Mouse (Mus musculus): Measurements from ENCODE around the gene Gucy2g.
"Not testable (repeated sequence)": the region's sequence is repeated elsewhere in the genome, so short reads cannot be mapped to it uniquely, and the experiment has no call there.

Gucy2g gene

DNA sequence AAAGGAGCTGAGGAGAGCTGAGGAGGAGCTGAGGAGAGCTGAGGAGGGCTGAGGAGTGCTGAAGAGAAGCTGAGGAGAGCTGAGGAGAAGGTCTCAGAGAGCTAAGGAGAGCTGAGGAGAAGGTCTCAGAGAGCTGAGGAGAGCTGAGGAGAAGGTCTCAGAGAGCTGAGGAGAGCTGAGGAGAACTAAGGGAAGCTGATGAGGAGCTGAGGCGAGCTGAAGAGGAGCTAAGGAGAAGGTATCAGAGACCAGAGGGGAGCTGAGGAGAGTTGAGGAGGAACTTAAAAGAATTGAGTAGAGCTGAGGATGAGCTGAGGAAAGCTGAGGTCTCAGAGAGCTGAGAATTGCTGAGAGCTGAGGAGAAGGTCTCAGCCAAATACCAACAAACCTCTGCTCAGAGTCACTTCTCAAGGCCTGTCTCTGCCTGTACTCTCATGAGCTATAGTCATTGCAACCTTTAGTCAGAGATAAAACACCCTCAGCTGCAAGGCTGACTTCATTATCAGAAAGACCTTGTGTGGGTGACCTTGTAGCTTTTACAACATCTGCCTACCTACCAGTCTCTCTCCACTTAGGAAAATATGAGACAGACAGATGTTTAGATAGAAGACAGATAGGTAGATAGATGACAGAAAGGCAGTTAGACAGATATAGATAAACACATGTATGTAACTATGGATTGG is 75.7 kb downstream of the Gucy2g start:
- no peak for DNase-seq (ENCODE audit: low read depth, low spot score)

GRCm38 (mm10) chr19:55164162-55164561 is 76.9 kb downstream of the Gucy2g start:
- no peak for DNase-seq (ENCODE audit: low read depth, low spot score)

DNA sequence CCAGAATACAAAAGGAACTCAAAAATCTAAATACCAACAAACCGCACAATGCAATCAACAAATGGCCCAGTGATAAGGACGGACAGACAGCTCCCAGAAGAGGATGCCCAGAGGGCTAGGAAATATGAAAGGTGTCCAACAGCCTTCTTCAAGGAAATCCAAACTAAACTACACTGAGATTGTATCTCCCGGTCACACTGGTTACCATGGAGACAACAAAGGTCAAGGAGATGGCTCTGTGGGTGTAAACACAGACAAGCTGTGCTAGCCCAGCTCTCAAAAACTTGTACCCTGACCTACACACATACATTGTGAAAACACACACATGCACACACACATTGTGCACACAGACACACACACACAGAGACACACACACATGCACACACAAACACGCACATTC is 78.8 kb downstream of the Gucy2g start:
- no peak for DNase-seq (ENCODE audit: low read depth, low spot score)

- no peak for DNase-seq (ENCODE audit: low read depth, low spot score)
Measured at GRCm38 (mm10) chr19:55159826-55160225, 81.2 kb downstream of the Gucy2g start.

GRCm38 (mm10) chr19:55158606-55159005 is 82.4 kb downstream of the Gucy2g start:
- no peak for DNase-seq (ENCODE audit: low read depth, low spot score)

DNA sequence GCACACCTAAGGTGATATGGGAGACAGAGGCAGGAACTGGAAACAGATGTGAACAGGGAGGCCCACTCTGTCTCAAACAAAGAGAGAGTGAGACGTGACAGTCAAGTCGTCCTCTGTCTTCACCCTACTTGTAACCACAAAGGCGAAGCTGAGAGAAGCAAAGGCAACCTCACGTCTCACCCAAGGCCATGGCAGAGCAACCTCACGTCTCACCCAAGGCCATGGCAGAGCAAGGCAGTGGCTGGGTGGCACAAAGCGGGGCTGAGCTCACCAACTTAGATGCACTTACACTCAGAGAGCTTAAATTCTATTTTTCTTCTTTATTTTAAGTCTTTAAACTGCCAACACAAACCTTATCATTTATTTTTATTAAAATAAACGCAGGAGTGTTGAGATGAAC is 84.0 kb downstream of the Gucy2g start:
- no peak for DNase-seq (ENCODE audit: low read depth, low spot score)

- DNase-seq (ENCODE audit: low read depth, low spot score): no peak
Measured at GRCm38 (mm10) chr19:55152983-55153382, 88.1 kb downstream of the Gucy2g start.

DNA sequence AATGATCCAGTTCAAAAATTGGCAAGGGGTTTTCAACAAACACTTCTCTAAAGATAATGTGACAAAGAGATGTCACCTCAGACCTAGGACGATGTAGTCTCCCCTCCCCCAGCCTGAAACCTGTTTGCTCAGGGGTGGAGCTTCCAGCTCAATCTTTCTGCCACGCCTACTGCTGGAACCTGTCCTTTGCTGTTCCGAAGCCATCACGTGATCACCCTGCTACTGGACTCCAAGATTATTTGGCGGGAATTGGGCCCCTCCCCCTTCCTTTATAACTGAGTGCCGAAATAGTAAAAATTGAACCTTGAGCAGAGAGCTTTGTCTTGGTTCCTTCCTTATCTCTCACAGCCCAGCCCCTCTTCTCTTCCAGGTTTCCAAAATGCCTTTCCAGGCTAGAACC is 88.8 kb downstream of the Gucy2g start:
- not testable (repeated sequence) for DNase-seq (ENCODE audit: low read depth, low spot score)

DNA sequence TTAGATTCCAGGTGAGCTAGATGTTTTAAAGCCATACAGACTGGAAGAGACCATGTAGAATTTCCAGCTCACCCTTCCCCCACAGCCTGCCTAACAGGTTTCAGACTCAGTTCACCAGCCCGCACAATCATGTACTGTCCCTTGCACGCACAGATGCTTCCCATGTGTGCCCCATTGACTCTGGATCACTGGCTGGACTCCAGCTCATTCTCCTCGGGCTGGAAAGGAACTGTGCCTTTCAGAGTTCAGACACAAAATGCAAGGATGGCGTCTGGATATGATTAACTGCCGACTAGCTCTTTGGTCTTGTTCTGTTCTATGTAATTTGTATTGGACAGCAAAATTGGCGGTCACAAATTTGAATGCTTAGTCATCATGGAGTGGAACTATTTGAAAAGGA is 91.4 kb downstream of the Gucy2g start:
- DNase-seq (ENCODE audit: low read depth, low spot score): no peak

- no peak for DNase-seq (ENCODE audit: low read depth, low spot score)
Measured at GRCm38 (mm10) chr19:55148109-55148508, 92.9 kb downstream of the Gucy2g start.
